Mouse (Mus musculus) olfactory bulb, adult 2 months (tissue): ENCODE results near the gene Figla. TPM values are rescaled to one million over a fixed set of nuclear protein-coding genes. Genes with fewer than 3 reads are reported as not detected.
A peak's percentile ranks its signal among the peaks of the same experiment; 100 is the strongest.

ENCODE experiments used
- H3K27ac ChIP-seq: fragments of 200-500 bp; 2 replicates; pipeline ENCODE4 v1.5.1; 2012; ENCODE audit warnings: low read depth, low read length; ENCODE audit not compliant: insufficient read depth
- H3K4me1 ChIP-seq: fragments of 200-500 bp; 2 replicates; pipeline ENCODE4 v1.6.1; 2012; ENCODE audit warnings: low read length; ENCODE audit not compliant: control insufficient read depth, insufficient read depth
- H3K4me3 ChIP-seq: fragments of 200-500 bp; 2 replicates; pipeline ENCODE4 v1.5.1; 2012; ENCODE audit warnings: mild to moderate bottlenecking, low read depth, low read length, moderate library complexity; ENCODE audit not compliant: insufficient read depth
- CTCF ChIP-seq: fragments of 200-500 bp; IDR thresholded peaks from 2 replicates; pipeline ENCODE4 v1.5.1; 2012; ENCODE audit warnings: low read depth, mild to moderate bottlenecking, low read length, moderate library complexity; ENCODE audit not compliant: insufficient read depth
- POLR2A ChIP-seq: fragments of 200-500 bp; IDR thresholded peaks from 2 replicates; pipeline ENCODE4 v1.6.1; 2012; ENCODE audit warnings: mild to moderate bottlenecking, low read depth, low read length, moderate library complexity; ENCODE audit not compliant: insufficient read depth
- WGBS: fragments of 180-500 bp; shearing (Covaris S2); methylation state at CpG from one replicate; pipeline ENCODE4 v1.1.7; 2018; 5-methylcytosine and 5-hydroxymethylcytosine counted together
- polyA plus RNA-seq: library from polyadenylated mRNA; stranded (reverse); fragments of >200 nt; gene quantifications from 2 replicates; pipeline ENCODE4 v1.2.4, GENCODE M21; 2012; ENCODE audit warnings: low replicate concordance; ENCODE audit not compliant: missing spikeins, insufficient read depth, insufficient read length

Gene Figla
- polyA plus RNA-seq, 1 experiment = not detected

DNA sequence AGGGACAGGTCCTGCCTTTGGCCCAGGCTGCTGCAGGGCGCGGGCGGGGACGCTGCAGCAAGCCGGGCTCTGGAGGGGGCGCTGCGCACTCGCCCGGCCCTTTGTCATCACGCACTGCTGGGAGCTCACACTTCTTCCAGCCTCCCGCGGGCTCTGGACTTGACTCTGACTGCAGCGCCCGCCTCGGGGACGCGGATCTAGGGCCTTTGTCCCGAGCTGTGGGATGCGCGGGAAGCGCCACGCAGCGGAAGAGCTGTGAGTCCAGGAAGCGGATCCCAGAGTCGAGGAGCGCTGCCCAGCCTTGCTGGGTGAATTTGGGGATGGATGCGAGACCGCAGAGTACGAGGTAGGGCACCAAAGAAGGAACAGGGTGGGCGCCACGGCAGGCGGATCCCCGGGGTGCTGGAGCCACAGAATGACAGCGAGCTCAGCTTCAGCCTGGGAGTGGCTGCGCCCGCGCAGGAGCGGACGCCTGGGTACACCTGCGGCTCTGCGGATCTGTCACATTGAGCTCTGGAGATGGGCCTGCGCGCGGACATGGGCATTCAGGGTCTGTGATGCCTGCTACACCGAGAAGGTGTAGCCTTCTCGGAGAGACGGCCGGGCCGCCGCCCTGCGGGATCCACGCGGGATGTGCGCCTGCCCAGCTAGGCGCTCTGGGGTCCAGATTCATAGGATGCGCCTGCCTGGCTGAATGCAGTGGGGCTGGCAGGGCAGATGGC, 12.8 kb downstream of the Figla start, which contains the start of gene Add2:
Gene Add2, plus strand, starts transcription at position 81 of the 722 bp plus-strand sequence.
- TF ChIP-seq CTCF (no peak; the same call in 1 of the 2 replicates), POLR2A (peak; percentile 39; the same call in 1 of the 2 replicates)
- WGBS = under 1% methylated on average over 56 of the region's 56 CpGs
- Histone ChIP-seq H3K4me3 (peak within 1 kb of the TSS; percentile 96), H3K4me1 (0 out of 2 replicates have a peak, but pooled peaks cover 4% of the 10 kb centered on the region), H3K27ac (peak within 1 kb of the TSS; percentile 99)

DNA sequence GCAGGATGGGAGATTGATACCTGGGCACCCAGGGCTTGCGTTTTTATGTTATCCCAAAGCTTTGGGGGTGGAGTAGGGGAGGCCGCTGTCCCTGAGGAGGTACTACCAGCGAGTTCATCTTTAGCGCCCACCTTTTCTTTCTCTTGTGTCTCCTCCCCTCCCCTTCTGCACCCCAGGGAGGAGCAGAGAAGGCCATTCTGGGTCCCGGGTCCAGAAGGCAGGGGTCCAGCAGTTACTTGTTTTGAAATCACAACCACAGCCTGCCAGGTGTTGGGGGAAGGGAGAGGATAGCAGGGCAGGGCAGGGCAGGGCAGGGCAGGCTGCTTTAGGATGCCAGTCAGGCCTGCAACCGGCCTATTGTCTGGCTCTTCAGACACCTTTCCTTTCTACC, 13.3 kb downstream of the Figla start:
- peak overlapping the region; percentile 96 for H3K4me3 ChIP-seq
- peak overlapping the region; percentile 99 for H3K27ac ChIP-seq
- 0 out of 2 replicates have a peak, but pooled peaks cover 4% of the 10 kb centered on the region for H3K4me1 ChIP-seq
- no peak for TF ChIP-seq CTCF
- TF ChIP-seq POLR2A = no peak
- 4% methylated on average over 6 of the region's 6 CpGs for WGBS

- TF ChIP-seq POLR2A = no peak
- TF ChIP-seq CTCF = no peak
- H3K4me3 ChIP-seq = peak overlapping the region; percentile 35
- H3K4me1 ChIP-seq = peaks cover 8% of the 10 kb centered on the region; the same call in 1 of the 2 replicates
- H3K27ac ChIP-seq = peak overlapping the region; percentile 54
- 23% methylated on average over 2 of the region's 2 CpGs for WGBS
Measured at GRCm38 (mm10) chr6:86031527-86031926, 15.6 kb downstream of the Figla start.

DNA sequence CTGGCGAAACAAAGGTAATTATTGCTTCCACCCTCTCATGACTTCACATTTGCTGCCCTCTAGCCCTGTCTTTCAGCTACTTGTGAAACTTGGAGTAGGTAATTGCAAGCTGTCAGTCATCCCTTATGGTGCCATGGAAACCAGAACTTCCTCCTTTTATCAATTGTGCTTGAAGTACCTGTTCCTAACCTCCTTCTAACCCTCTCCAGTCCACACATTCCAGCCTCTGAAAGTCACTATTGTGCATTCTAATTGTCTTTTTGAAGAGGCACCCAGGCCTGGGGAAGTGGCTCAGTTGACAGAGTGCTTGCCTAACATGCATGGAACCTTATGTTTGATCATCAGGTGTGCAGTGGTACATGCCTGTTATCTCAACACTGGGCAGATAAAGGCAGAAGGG, 17.7 kb downstream of the Figla start:
- no peak overlapping the region for H3K27ac ChIP-seq
- no peak overlapping the region for H3K4me3 ChIP-seq
- WGBS = 88% methylated on average over 1 of the region's 1 CpGs
- TF ChIP-seq CTCF = no peak
- no peak for TF ChIP-seq POLR2A
- peaks cover 15% of the 10 kb centered on the region for H3K4me1 ChIP-seq

GRCm38 (mm10) chr6:86038901-86039300, 22.9 kb downstream of the Figla start:
- peak overlapping the region; percentile 36 for H3K27ac ChIP-seq
- no peak overlapping the region for H3K4me3 ChIP-seq
- TF ChIP-seq CTCF (no peak), POLR2A (no peak)
- 13% methylated on average over 2 of the region's 2 CpGs for WGBS
- H3K4me1 ChIP-seq = peaks cover 19% of the 10 kb centered on the region

- 27% methylated on average over 1 of the region's 1 CpGs for WGBS
- Histone ChIP-seq H3K4me3 (no peak overlapping the region), H3K4me1 (peaks cover 20% of the 10 kb centered on the region), H3K27ac (peak overlapping the region; percentile 66)
- no peak for TF ChIP-seq POLR2A
- TF ChIP-seq CTCF = no peak
Measured at GRCm38 (mm10) chr6:86040140-86040539, 24.2 kb downstream of the Figla start.

GRCm38 (mm10) chr6:86047510-86047909, 31.5 kb downstream of the Figla start:
- H3K27ac ChIP-seq = peak overlapping the region; percentile 84
- TF ChIP-seq POLR2A (no peak), CTCF (no peak)
- H3K4me1 ChIP-seq = peaks cover 43% of the 10 kb centered on the region
- 84% methylated on average over 11 of the region's 11 CpGs for WGBS
- no peak overlapping the region for H3K4me3 ChIP-seq

- H3K4me1 ChIP-seq = peaks cover 43% of the 10 kb centered on the region
- WGBS = 42% methylated on average over 5 of the region's 5 CpGs
- TF ChIP-seq POLR2A (no peak), CTCF (no peak)
- H3K4me3 ChIP-seq = no peak overlapping the region
- H3K27ac ChIP-seq = peak overlapping the region; percentile 84
Measured at GRCm38 (mm10) chr6:86048509-86048908, 32.5 kb downstream of the Figla start.

DNA sequence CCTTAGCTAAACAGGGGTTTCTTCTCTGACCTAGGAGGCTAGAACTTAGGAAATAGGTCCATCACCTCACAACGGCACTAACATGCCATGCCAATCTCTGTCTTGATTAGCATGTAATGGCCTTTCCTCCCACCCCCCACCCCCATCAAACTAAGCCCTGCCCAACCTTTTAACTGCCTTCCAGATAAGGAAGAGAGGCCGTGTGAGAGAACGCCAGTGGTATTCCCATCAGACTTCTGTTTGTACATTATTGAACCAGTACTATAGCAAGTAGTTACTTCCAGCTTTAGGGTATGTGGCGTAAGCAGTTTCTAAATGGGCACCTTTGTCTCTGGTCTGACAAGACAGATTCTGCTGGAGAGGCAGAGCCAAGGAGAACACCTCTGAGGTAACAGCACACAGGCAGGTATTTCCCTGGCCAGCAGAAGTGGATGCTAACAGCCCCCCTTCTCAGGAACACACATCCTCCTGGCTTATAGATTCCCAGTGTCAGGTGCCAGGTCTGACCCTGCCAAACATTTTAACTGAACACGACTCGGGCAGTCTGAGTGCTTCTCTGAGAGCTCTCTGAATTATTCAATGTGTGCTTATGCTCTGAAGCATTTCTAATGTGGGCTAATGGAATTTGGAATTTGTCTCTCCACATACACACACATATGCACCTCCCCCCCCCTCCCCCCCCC, 34.8 kb downstream of the Figla start:
- WGBS = 32% methylated on average over 6 of the region's 6 CpGs
- no peak overlapping the region for H3K4me3 ChIP-seq
- H3K4me1 ChIP-seq = peaks cover 40% of the 10 kb centered on the region
- H3K27ac ChIP-seq = peak overlapping the region; percentile 22; the same call in 1 of the 2 replicates
- TF ChIP-seq POLR2A = no peak
- TF ChIP-seq CTCF = no peak
